Mouse (Mus musculus): Measurements from ENCODE around the gene Dhdds. TPM values are rescaled to one million over a fixed set of nuclear protein-coding genes. Genes with fewer than 3 reads are reported as not detected.

Gene Dhdds
- total RNA-seq (2022) = 1 to 10 TPM; 8.0 to 9.1 (median 8.8) TPM

- DNase-seq (ENCODE audit: low spot score in 2 of 2) = peak; percentile 92 to 95
These were observed at the start of gene Dhdds for GRCm38 (mm10) chr4:134000466-134001438. Gene Dhdds, minus strand, starts transcription at chr4:134000918.

GRCm38 (mm10) chr4:134047648-134048047 lies 46.9 kb upstream of the Dhdds start:
- no peak for DNase-seq (ENCODE audit: low spot score in 2 of 2)

- no peak for DNase-seq (ENCODE audit: low spot score in 2 of 2)
These were observed 42.3 kb upstream of the Dhdds start for GRCm38 (mm10) chr4:134043041-134043440.

- DNase-seq (ENCODE audit: low spot score in 2 of 2) = no peak
These were observed 40.8 kb upstream of the Dhdds start for GRCm38 (mm10) chr4:134041317-134042123.

GRCm38 (mm10) chr4:134035953-134036352 lies 35.2 kb upstream of the Dhdds start:
- peak in 1 of 2 experiments; percentile 21 for DNase-seq (ENCODE audit: low spot score in 2 of 2)

- no peak for DNase-seq (ENCODE audit: low spot score in 2 of 2)
These were observed 25.1 kb upstream of the Dhdds start for GRCm38 (mm10) chr4:134025802-134026201.

GRCm38 (mm10) chr4:134020621-134021020 lies 19.9 kb upstream of the Dhdds start:
- peak; percentile 20 to 37 for DNase-seq (ENCODE audit: low spot score in 2 of 2)

- DNase-seq (ENCODE audit: low spot score in 2 of 2) = no peak
These were observed 19.1 kb upstream of the Dhdds start for GRCm38 (mm10) chr4:134019641-134020351.

- DNase-seq (ENCODE audit: low spot score in 2 of 2) = no peak
These were observed 18.5 kb upstream of the Dhdds start for GRCm38 (mm10) chr4:134019210-134019609.

- no peak for DNase-seq (ENCODE audit: low spot score in 2 of 2)
These were observed 18.0 kb upstream of the Dhdds start, which contains the start of gene Lin28a for GRCm38 (mm10) chr4:134018779-134019145. Gene Lin28a, minus strand, starts transcription at chr4:134018841.

GRCm38 (mm10) chr4:134018038-134018778 lies 17.5 kb upstream of the Dhdds start:
- DNase-seq (ENCODE audit: low spot score in 2 of 2) = no peak

- DNase-seq (ENCODE audit: low spot score in 2 of 2) = no peak
These were observed 16.6 kb upstream of the Dhdds start for GRCm38 (mm10) chr4:134017201-134017865.

GRCm38 (mm10) chr4:134016767-134017166 lies 16.0 kb upstream of the Dhdds start:
- DNase-seq (ENCODE audit: low spot score in 2 of 2) = no peak

GRCm38 (mm10) chr4:134016208-134016607 lies 15.5 kb upstream of the Dhdds start:
- no peak for DNase-seq (ENCODE audit: low spot score in 2 of 2)

- peak; percentile 48 to 64 for DNase-seq (ENCODE audit: low spot score in 2 of 2)
These were observed 12.3 kb upstream of the Dhdds start for GRCm38 (mm10) chr4:134012858-134013528.

GRCm38 (mm10) chr4:134011450-134012414 lies 11.0 kb upstream of the Dhdds start:
- no peak for DNase-seq (ENCODE audit: low spot score in 2 of 2)

GRCm38 (mm10) chr4:134009709-134010108 lies 9.0 kb upstream of the Dhdds start:
- DNase-seq (ENCODE audit: low spot score in 2 of 2) = no peak

- no peak for DNase-seq (ENCODE audit: low spot score in 2 of 2)
These were observed 6.1 kb upstream of the Dhdds start for GRCm38 (mm10) chr4:134006845-134007244.
